Mouse (Mus musculus): ENCODE measurements around the gene Snx18.
A peak's percentile ranks its signal among the peaks of the same experiment; 100 is the strongest.

Gene Snx18

DNA sequence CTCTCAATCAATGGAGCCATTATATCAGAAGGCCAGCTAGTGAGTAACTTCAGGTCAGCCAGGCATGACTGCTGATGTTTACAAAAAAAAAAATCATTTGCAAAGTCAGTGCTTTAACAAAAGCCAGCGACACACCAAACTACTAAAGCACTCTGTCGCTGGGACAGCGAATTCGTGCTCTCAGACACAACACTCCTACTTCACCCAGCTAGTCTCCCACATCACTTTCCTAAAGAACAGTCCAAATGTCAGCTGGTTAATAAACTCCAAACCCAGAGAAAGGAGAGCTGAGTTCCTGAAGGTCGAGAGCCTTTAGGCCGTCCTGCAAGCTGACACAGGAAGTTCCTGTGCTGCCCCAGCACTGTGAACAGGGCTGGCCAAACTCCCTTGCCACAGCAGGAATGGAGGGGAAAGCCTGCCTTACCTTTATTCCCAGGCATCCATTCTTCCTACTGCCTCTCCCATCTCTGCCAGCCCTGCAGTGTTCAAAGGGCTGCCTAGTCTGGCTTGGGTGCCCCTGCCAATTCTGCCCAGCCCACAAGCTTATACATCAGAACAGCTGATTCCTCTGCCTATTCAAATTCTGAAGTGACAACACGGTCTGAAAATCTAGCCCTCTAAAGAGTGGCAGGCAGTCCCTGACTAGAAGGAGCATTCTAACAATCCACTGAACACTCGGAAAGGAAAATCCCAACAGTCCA is 2.2 kb downstream of the Snx18 start:
- peak; percentile 39 for DNase-seq (ENCODE audit: low read depth)

GRCm38 (mm10) chr13:113615546-113615941 is 2.8 kb downstream of the Snx18 start:
- DNase-seq (ENCODE audit: low read depth), result no peak

DNA sequence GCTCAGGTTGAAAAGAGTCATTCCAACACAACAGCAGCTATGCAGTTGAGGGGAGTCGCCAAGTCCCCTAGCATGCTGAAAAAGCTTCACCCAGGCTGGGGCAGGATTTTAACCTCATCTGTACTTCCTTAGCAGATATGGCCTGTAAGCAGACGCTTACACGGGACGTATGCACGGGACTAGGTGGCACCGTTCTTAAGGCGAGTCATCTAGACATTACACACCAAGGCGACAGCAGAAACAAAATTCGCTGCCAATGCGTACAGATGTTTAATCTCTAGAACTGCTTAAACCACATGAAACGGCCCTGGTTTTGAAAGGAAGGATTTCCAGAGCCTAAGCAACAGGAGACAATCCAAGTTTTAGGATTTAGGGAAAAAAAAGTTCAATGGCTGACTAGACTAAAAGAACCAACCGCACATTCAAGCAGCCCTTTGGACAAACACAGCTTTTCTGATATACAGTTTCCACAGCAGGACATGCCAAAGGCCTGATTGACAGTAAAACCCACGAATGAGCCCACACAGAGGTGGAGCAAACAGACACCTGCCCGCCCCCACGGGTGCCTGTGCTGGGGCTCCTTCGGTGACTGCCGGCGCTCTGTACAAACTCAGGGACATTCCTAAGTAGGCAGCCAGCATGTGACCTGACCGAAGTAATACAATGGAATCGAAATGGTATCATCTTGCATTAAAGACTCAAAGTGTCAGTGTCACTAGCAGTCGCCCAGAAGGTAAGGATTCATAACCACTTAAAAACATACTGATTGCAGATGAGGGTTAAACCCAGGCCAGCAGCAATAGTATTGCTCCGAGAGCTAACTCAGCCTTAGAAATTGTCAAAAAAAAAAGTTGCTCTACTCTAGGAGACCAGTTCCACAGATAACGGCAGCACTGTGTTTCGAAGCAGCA is 3.5 kb downstream of the Snx18 start:
- DNase-seq (ENCODE audit: low read depth), result peak; percentile 95

DNA sequence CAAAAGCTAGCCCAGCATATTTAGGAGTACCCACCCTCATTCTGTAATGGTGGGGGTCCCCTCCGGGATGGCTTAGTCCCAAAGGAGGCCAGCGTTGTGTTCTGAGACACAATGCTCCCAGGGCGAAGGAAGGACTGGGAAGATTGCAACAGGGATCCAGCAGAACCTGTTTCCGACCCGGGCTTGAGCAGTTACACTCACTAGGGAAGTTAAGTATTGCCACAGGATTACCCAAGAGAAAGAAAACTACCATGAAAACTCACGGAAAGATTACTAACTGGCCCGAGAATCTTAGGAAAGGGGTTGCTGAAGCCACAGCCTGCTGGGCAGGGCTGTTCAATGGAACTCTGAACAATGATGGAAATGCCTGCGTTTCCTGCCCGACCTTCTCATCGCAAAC is 4.5 kb downstream of the Snx18 start:
- DNase-seq (ENCODE audit: low read depth), result no peak

DNA sequence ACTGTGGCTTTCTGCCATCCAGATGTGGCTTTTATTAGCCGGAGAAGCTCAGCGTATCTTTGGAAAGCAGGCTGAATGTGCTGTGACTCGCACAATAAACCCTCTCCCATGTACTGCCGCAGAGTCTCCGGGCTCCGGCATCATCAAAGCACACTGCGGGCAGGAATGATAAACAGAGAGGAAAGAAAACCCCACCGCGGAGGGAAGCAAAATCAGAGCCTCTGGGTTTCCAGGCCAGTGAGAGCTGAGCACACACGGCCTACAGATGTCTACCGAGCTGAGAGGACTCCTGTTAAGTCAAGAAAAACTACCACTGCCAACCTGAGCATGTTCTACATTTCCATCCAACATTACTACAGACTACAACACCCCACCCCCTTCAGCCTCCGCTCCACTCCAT is 5.0 kb downstream of the Snx18 start:
- no peak for DNase-seq (ENCODE audit: low read depth)

- no peak for DNase-seq (ENCODE audit: low read depth)
Observed at GRCm38 (mm10) chr13:113612141-113612950, 6.0 kb downstream of the Snx18 start.

GRCm38 (mm10) chr13:113610732-113611500 is 7.4 kb downstream of the Snx18 start:
- no peak for DNase-seq (ENCODE audit: low read depth)

GRCm38 (mm10) chr13:113609429-113609828 is 8.9 kb downstream of the Snx18 start:
- no peak for DNase-seq (ENCODE audit: low read depth)

DNA sequence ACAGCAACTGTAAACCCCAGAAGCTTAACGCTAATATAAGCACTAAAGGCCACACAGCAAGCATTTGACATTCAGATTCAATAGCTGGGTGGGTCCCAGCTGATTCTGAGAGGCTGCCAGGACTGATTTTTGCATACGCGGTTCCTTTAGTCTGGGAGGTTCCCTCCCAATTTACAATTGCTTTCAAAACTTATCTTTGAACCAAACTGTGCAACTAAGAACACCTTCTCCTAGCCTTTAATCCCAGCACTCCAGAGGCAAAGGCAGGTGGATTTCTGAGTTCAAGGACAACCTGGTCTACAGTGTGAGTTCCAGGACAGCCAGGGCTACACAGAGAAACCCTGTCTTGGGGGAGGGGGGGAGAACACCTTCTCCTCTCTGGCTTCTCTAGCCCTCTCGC is 10.5 kb downstream of the Snx18 start:
- no peak for DNase-seq (ENCODE audit: low read depth)

GRCm38 (mm10) chr13:113607371-113607770 is 11.0 kb downstream of the Snx18 start:
- DNase-seq (ENCODE audit: low read depth), result no peak

GRCm38 (mm10) chr13:113606741-113607358 is 11.5 kb downstream of the Snx18 start:
- DNase-seq (ENCODE audit: low read depth), result no peak

GRCm38 (mm10) chr13:113606131-113606530 is 12.2 kb downstream of the Snx18 start:
- DNase-seq (ENCODE audit: low read depth), result no peak

GRCm38 (mm10) chr13:113605693-113606092 is 12.7 kb downstream of the Snx18 start:
- no peak for DNase-seq (ENCODE audit: low read depth)

GRCm38 (mm10) chr13:113604321-113604720 is 14.0 kb downstream of the Snx18 start:
- no peak for DNase-seq (ENCODE audit: low read depth)

GRCm38 (mm10) chr13:113602882-113603342 is 15.5 kb downstream of the Snx18 start:
- DNase-seq (ENCODE audit: low read depth), result no peak

GRCm38 (mm10) chr13:113601831-113602604 is 16.3 kb downstream of the Snx18 start:
- DNase-seq (ENCODE audit: low read depth), result no peak

- peak; percentile 52 for DNase-seq (ENCODE audit: low read depth)
Observed at GRCm38 (mm10) chr13:113600531-113601463, 17.6 kb downstream of the Snx18 start.

- DNase-seq (ENCODE audit: low read depth), result no peak
Observed at GRCm38 (mm10) chr13:113599701-113600530, 18.4 kb downstream of the Snx18 start.

Measured in naive thymus-derived CD4-positive, alpha-beta T cell, adult 2 months (primary cell).